Mouse (Mus musculus): Measurements from ENCODE around the gene Pwp2. TPM values are rescaled to one million over a fixed set of nuclear protein-coding genes. Genes with fewer than 3 reads are reported as not detected.

The Pwp2 gene
- total and polyA plus RNA-seq, 3 experiments: 10.7 to 17.4 (median 14.0) TPM

DNA sequence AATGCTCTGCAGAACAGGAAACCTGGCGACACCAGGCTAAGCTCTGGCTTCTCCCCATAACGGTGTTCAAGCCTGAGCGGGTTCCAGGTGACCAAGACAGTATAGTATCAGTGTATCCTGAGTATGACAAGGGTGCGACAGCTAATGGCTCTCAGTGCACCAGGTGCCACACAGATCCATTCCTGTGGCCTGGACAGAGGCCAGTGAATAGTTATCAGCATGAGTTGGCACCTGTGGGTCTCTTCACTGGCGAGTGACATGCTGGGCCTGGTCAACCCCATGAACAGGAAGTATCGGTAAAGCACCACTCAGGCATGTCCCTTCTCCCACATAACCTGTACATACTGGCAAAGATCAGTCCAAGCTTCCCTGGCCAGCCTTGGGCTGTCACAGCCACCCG, 13.9 kb downstream of the Pwp2 start:
- DNase-seq: no peak

GRCm38 (mm10) chr10:78170445-78170844, 14.5 kb downstream of the Pwp2 start:
- DNase-seq: no peak

DNA sequence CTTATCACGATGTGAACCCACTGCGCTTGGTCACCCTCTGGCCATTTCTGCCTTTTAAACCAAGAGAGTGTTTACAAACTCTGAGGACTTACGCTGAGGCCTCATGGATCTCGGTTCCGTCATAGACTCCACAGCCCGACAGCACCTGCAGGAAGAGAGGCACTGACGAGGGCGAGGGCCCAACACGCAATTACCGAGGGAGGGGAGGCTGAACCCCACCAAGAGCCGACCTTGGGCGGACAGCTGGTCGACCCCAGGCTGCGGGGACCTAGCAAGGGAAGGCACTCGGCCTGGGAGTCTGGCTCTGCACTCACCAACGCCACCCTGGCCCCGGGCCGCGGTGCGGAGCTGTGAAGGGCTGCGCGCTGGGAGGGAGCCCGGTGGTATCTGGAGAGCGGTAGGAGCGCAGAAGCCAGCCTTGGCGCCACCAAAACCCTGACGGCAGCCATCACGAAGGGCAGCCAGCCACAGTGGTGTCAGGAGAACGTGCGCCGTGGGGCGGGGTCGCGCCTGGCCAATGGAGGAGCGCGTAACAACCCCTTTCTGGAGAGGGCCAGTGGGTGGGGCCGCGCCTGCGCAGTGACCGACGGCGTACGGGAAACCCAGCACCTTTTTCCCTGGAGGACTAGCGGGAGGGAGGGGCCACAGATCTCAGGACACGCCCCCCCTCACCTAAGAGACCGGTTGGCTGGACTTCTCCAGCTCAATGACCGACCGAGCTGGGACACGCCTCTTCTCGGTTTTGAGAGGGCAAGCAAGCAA, 15.5 kb downstream of the Pwp2 start, which contains the start of gene D10Jhu81e:
Gene D10Jhu81e, minus strand, starts transcription at position 502 of the 762 bp plus-strand sequence.
- DNase-seq: peak; percentile 100

DNA sequence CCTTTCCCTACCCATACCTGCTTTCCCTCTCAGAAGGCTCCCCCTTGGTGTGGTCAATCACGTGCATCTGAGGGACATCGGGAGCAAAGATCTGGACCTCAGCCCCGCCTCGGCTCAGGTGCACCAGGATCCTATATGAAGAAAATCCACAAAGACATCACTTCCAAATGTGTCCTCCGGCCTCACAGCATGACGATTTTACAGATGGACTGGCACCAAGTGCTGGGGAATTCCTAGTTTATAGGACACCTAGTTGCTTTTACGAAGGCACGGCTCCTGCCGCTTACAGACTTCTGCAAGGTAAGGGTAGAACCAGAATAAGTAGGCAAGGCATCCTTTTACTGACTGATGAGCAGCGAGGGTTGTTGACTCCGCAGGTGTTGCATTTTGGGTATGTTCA, 16.2 kb downstream of the Pwp2 start:
- DNase-seq: no peak

- no peak for DNase-seq
Observed at GRCm38 (mm10) chr10:78167775-78168174, 17.2 kb downstream of the Pwp2 start.

DNA sequence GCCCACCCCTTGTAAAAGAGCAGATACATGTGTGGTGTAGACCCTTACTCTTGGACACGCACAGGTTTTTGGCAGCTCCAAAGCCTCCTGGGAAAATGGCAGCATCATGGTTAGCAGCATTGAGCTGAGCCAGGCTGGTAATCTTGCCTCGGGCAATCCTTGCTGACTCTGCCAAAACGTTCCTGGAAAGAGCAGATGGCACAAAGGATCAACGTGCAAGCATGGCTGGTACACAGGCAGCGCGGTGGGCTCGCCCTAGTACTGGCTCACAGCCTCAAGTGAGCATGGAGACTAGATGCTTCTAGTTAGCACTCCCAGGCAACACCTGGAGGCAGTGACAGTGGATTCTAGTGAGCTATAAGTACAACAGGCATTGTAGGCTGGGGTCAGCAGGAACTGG, 17.6 kb downstream of the Pwp2 start:
- no peak for DNase-seq

DNA sequence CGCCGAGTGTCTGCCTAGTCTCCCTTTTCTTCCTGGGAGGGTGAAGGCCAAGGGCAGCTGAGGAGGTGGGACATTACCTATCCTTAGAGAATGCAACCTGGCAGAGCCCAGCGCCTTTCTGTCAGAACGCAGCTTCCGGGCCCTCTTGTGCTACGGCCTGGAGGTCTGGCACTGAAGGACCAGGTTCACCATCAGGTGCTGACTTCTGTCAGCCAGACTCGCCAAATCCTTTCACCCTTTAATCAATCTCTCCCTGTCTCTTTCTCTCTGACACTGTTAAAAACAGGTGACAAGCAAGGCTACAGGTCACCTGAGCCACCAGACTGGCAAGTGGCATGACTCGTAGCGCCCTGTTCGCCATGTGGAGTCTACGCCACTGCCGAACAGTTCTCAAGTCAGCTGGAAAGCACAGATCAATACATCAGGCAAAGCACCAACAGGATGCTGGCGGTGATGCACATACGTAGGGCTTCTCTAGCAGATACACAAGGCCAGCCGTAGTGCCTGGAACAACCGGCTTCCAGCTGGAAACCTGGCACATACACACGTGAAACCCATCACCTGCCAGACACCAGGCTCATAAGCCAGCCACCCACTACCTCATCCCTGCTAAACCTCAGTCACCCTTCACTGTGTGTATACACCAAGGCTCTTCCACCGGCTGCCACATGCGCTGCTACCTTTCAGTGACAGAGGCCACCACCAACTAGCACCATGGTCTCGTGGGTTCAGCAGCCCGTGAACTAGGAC, 19.5 kb downstream of the Pwp2 start:
- DNase-seq: no peak

DNA sequence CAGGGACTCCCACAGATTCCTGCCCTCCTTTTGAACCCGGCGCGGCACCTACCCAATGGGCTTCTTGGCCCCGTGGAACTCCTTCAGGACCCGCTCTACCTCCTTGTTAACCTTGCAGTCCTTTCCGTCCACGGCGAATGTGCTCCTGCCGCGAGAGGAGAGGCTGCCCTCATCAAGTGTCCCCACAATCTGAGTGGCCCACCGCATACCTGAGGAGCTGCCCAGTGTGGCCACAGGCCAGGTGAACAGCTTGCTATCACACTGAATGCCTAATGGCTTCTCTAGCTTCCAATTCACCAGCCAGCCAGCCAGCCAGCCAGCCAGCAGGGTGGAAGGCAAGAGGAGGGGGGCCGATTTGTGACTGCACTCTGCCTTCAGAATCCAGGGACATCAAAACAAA, 20.2 kb downstream of the Pwp2 start:
- DNase-seq: no peak

GRCm38 (mm10) chr10:78163923-78164322, 21.0 kb downstream of the Pwp2 start:
- peak; percentile 69 for DNase-seq

- no peak for DNase-seq
Observed at GRCm38 (mm10) chr10:78163241-78163640, 21.7 kb downstream of the Pwp2 start.

- DNase-seq: no peak
Observed at GRCm38 (mm10) chr10:78162646-78163045, 22.3 kb downstream of the Pwp2 start.

DNA sequence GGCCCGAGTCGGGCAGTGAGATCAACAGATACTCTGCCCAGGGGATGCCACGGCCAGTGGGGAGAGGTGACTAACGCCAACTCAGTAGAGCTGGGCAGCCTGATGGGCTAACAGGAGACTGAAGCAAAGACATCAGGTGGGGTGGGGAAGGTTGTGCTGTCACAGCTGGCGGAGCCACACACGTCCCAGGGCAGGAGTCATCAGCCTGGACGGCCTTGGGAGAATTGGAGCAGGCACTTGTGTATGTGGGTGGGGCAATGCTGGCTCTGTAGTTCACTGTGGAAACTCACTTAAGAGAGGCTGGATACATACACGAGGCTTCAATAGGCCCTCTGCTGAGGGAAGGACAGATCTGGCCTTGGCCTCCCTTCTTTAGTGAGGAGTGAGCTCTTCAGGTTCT, 23.9 kb downstream of the Pwp2 start:
- DNase-seq: peak; percentile 74

- peak; percentile 28 for DNase-seq
Observed at GRCm38 (mm10) chr10:78160369-78161095, 24.4 kb downstream of the Pwp2 start.

DNA sequence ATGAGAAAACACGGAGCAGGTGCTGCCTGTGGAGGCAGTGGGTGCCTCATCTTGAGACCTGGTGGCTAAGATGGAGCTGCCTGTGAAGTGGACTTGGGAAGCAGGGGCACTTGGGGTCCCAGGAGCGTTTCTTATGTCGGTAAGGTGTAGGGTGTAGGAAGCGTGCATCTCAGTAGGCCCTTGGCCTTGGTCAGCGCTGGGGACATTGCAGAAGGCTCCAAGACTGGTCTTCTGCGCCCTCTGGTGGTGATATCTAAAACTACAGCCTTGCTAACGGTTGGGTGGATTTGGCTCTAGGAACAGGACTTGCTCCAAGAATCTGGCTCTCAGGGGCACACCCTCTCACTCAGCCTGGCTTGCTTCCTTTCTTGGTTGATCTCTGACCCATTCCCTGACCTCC, 25.0 kb downstream of the Pwp2 start:
- peak; percentile 88 for DNase-seq

DNA sequence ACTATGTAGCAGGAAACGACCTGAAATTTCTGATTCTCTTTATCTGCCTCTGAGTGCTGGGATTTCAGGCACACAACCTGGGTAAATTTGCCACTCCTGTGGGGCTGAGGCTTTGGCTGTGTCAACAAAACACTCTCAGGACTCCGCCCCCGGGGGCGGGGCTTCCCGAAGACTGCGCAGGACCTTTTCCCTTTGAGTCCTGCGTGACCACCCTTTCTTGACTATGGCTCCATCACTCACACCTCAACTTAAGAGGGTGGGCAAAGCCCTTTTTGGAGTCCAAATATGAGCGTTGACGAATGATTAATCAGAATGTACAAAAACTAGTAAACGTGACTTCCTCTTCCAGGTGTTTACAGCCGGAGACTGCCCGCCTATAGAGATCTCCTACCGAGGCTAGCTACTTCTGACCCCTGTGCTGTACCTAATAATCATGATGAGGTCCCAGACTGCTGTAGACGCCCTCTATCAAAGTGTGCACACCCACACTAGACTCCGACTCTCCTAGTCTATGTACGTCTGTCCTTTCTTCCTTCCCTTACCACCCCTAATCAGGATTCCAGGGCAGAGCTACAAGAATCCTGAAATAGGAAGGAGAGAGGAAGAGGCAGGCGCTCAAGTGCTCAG, 25.6 kb downstream of the Pwp2 start:
- DNase-seq: peak; percentile 83

- DNase-seq: peak; percentile 78
Observed at GRCm38 (mm10) chr10:78158041-78158440, 26.9 kb downstream of the Pwp2 start.

GRCm38 (mm10) chr10:78156926-78157325, 28.0 kb downstream of the Pwp2 start:
- DNase-seq: no peak

GRCm38 (mm10) chr10:78148834-78149766, 35.8 kb downstream of the Pwp2 start:
- no peak for DNase-seq

DNA sequence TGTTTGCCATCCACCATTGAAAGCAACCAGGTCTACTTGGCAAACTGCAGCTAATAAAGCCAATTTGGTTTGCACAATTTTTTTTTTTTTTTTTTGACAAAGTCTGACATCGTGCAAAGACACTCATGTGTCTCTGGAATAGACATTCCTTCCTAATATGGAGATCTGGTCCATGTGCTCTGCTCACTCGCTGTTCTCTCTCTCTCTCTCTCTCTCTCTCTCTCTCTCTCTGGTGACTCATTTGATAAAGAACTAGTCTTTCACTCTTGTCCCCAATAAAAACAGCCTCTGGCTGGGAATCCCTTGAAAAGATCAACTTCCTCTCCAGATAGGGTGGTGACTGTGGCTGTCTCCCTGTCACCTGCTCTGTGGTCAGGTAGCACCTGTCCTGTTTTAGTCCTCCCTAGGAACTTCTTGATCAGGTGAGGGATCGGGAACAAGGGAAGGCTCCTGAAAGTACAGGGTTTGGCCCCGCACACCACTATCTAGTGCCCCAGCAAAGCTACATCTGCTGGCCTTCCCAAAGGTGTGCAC, 37.0 kb downstream of the Pwp2 start:
- no peak for DNase-seq

- DNase-seq: no peak
Observed at GRCm38 (mm10) chr10:78143727-78144505, 41.0 kb downstream of the Pwp2 start.
